Mouse (Mus musculus) hindlimb bud, embryonic 11.5 days (tissue): ENCODE results near the gene Pbx1.

Source experiments
- DNase-seq: peaks from one replicate; pipeline ENCODE4 v3.0.0-alpha.2; 2012; ENCODE audit warnings: low read depth, low spot score; ENCODE audit errors: extremely low spot score

Pbx1 gene

GRCm38 (mm10) chr1:168307275-168308182 is 124.5 kb downstream of the Pbx1 start:
- DNase-seq, result no peak

GRCm38 (mm10) chr1:168300505-168300904 is 131.6 kb downstream of the Pbx1 start:
- no peak for DNase-seq

- no peak for DNase-seq
These were observed 132.1 kb downstream of the Pbx1 start for GRCm38 (mm10) chr1:168299928-168300365.

- DNase-seq, result no peak
These were observed 132.9 kb downstream of the Pbx1 start for GRCm38 (mm10) chr1:168299181-168299580.

GRCm38 (mm10) chr1:168296290-168296689 is 135.8 kb downstream of the Pbx1 start:
- no peak for DNase-seq

GRCm38 (mm10) chr1:168295782-168296181 is 136.3 kb downstream of the Pbx1 start:
- DNase-seq, result no peak

GRCm38 (mm10) chr1:168293673-168294072 is 138.4 kb downstream of the Pbx1 start:
- no peak for DNase-seq

GRCm38 (mm10) chr1:168292106-168292505 is 140.0 kb downstream of the Pbx1 start:
- no peak for DNase-seq

- no peak for DNase-seq
These were observed 140.4 kb downstream of the Pbx1 start for GRCm38 (mm10) chr1:168291643-168292040.

- no peak for DNase-seq
These were observed 140.9 kb downstream of the Pbx1 start for GRCm38 (mm10) chr1:168291001-168291642.

- DNase-seq, result no peak
These were observed 141.7 kb downstream of the Pbx1 start for GRCm38 (mm10) chr1:168290236-168290985.

GRCm38 (mm10) chr1:168288891-168289545 is 143.1 kb downstream of the Pbx1 start:
- no peak for DNase-seq

- DNase-seq, result no peak
These were observed 144.1 kb downstream of the Pbx1 start for GRCm38 (mm10) chr1:168287843-168288591.

GRCm38 (mm10) chr1:168286862-168287650 is 145.0 kb downstream of the Pbx1 start:
- DNase-seq, result no peak

GRCm38 (mm10) chr1:168284566-168285141 is 147.4 kb downstream of the Pbx1 start:
- no peak for DNase-seq

- DNase-seq, result no peak
These were observed 148.1 kb downstream of the Pbx1 start for GRCm38 (mm10) chr1:168283841-168284565.

- DNase-seq, result no peak
These were observed 148.6 kb downstream of the Pbx1 start for GRCm38 (mm10) chr1:168283421-168283820.

- DNase-seq, result no peak
These were observed 156.4 kb downstream of the Pbx1 start for GRCm38 (mm10) chr1:168275678-168276077.
